Mouse (Mus musculus) ES-CJ7 (cell line): ENCODE results near the gene Atp2b4.

Source experiments
- DNase-seq: peaks from one replicate; pipeline ENCODE4 v3.0.0; 2011; ENCODE audit warnings: low read depth, low spot score

Atp2b4 gene

DNA sequence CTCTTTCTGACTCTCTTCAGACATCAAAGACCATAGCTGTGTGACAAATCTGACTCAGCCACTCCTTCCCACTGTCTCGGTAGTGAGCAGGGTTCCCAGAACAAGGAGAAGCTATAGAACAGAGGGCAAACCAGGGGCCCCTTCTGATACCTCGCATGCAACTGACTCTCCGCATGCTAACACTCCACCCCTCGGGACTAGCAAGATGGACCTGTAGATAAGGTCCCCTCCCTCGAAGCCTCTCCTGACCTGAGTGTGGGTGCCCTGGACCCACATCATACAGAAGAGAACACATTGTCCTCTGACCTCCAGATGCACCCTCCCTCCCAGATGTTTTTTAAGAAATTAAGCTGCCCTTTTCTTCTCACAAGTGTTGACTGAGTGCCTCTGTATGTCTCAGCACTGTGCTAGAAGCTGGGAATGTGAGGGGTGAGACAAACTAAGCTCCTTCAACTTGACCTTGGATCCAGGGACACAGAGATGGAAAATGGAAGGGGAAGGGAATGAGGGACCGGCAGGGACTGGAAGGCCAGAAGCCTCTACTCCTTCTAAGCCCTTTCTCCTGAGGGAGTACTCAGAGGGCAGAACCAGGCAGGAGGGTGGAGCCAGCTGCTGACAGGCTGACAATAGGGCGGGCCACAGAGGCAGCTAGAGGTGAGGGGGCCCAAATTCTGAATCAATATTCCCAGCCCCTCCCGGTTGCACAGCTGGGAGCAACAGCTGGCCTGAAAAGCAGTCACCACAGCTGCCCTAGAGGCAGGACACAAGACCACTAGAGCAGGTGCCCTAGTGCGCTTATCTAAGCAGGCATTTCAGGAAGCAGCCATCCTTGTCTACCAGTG lies 2.6 kb downstream of the Atp2b4 start:
- no peak for DNase-seq

DNA sequence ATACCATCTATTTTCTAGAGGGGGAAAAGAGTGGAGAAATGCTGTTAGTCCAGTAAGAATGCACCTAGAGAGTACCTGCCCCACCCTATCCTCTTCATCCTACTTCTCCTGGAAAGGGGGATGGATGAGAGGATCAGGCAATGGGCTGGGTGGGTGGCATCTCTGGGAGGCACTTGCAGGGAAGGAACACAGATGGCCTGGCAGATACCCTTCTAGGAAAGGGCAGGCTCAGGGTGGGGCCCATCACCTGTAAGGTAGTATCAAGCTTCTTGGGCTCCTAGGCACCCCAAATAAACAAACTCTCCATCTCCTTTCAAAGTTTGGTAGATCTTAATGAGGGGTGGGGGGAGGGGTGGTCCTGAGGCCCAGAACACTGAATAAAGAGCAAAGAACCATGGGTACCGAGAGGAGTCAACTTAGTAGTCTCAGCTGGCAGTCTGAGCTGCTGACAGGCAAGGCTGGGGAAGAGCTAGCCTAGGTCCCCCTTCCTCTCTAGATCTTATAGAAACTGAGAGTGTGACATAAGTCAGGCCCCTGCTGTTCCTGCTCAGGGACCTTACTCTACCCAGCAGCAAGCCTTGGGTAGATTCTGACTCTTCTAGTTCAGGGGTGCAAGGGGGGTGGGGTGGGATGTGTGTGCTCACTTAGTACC lies 3.4 kb downstream of the Atp2b4 start:
- DNase-seq, result no peak

DNA sequence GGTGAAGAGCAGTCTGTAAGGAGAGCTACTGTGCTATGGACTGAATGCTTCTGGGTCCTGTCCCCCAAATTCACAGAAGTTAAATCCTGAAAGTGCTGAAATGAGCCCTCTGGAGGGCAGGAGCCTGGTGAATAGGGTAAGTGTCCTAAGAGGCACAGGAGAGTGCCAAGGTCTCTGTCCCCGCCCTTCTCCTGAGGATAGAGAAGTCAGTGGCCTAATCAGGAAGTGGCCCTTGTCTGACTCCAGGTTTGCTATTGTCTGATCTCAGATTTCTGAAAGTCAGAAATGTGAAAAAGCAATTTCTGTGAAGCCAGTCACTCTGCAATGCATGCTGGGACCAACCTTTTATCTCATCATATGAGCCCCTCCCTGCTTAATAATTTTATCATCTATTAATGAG lies 7.2 kb downstream of the Atp2b4 start:
- no peak for DNase-seq

DNA sequence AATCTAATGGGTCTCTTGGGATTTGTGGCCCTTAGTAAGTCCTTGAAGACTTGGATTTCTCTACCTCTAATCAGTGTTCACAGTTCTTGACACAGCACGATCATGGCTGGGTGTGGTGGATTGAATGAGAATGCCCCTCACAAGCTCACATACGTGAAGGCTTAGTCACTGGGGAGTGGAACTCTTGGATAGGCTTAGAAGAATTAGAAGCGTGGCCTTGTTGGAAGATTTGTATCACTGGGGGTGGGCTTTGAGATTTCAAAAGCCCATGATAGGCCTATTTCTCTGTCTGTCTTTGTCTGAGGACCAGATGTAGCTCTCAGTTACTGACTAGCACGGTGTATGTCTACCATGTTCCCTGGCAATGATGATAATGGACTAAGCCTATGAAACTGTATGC lies 10.8 kb downstream of the Atp2b4 start:
- no peak for DNase-seq

DNA sequence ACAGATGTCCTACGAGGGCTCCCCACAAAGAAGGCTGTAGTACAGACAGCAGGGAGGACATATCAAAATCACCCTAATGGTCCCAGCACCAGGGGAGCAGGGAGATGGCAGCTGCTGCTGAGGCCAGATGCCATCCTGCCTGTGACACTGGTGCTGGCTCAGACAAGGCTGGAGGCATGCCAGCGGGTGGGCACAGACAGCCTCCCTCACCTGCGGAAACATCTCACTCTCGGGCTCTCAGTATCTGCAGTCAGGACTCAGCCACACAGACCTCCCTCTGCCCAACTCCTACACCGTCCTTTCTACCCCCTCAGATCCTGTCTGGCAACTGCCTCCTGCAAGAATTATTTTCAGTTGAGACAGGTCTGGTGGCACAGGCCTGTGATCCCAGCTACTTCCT lies 12.0 kb downstream of the Atp2b4 start:
- no peak for DNase-seq

DNA sequence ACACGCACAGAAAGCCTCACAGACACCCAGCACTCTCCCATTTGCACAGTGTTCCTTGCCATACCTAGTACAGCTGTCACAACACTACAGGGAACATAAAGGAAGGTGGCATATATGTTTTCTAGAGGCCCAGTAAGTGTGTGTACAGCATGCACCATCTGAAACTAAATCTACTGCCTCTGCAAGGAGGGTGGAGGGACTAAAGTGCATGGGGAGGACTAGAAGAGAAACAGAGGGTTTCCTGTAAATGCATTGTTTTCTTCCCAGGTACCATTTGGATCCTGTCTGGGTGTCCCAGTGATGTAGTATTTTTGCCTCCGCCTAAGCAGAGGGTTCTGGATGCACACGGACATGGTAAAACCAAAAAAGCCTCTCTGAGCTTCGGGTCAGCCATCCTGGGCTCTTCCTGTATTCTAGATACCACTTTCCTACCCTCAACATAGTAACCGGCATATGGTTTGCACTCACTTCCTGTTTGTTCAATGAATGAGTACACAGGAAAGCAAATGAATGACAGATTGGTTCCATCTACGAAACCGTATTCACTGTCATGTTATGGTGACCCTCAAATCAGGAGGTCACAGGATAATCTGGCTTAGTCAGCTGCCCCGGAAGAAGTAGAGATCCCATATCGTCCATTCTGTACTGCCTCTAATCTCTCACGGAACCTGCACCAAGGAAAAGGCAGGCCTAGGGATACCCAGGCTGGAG lies 13.2 kb downstream of the Atp2b4 start:
- DNase-seq, result no peak

DNA sequence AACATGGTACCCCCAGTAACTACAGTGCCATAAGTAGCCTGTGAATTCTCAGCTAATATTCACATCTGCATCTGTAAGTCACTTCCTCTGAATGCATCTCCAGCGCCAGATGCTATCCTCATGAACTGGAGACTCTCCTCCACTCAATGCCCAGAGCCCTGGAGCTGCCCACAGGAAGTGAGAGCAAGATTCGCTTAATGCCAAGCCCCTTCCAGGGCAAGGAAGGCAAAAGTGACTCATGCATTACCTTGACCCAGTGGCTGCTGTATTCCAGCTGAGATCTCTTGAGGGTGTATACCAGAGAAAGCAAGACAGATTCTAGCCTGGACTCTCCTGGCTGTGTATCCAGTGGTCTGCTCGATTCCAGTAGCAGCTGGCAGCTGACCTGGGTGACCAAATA lies 16.2 kb downstream of the Atp2b4 start:
- DNase-seq, result no peak

DNA sequence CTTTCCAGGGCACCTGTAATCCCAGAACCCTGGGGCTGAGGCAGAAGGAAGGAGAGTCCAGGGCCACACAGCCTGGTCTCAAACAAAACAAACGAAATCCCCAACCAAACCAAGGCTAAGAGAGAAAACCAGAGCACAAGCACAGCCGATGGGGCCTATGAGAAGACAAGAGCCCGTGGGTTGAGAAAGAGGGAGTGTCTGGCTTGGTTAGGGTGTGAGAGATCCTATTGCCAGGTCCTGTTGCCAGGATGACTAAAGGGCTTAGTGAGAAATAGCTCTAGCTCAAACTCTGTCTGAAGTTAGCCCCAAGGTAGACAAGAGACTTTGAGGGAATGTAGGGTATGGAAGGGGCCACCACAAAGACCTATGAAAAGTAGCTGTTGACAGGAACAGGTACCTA lies 19.3 kb downstream of the Atp2b4 start:
- no peak for DNase-seq

DNA sequence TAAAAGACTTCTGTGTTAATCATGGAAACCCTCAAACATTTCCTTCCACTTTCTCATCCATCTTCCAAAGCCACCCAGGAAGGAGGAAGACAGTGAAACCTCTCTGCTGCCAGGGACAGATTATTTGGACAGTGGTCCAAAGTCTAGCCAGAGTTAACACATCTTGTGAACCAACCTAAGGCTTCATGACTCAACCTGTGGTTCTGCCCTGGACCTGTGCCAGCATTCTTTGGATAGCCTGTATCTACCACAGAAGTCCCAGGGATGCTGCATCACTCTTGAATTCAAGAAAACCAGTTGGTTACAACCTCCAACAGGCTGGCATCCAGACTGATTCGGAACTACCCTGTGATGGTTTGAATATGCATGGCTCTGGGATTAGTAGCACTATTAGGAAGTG lies 21.8 kb downstream of the Atp2b4 start:
- no peak for DNase-seq

DNA sequence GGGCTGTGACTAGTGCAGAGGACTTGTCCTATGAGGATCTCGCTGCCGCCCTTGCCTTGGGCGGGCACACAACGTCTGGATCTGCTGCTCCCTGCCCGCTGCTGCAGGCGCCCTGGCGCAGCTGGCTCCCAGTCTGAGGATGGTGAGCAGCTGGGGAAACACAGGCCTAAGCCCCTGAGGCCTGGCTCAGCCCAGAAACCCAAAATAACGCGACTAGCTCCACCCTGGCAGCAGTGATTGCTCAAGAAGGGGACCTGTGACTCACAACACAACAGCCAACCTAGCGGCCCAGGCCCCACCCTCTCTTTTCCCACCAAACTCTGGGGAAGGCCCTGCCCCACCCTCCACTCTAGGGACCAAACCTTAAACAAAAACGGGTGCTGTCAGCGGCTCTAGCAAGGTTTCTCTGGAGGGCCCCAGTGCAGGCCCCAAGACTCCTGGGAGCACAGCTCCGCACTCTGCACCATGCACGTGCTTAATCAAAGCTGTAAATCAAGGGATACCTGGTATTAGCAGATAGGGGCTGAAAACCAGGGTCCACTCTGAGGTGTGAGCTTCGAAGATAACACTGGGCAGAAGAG lies 23.1 kb downstream of the Atp2b4 start:
- peak; percentile 31 for DNase-seq

DNA sequence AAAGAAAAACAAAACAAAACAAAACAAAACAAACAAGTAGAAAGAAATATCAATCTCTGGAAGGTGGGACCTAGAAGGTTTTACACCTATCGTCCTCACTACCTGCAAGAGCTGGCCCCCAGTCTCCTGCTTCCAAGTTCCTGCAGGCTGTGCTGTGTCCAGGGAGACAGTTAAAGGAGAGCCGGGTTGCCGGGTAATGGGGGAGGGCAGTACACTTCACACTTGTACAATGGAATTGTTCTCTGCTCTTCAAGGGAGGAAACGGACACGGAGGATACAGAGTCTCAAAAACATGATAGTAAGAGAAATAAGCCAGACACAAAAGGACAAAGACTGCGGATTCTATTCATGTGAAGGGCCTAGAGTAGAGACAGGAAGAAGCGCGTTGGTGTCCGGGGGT lies 28.3 kb downstream of the Atp2b4 start:
- no peak for DNase-seq

DNA sequence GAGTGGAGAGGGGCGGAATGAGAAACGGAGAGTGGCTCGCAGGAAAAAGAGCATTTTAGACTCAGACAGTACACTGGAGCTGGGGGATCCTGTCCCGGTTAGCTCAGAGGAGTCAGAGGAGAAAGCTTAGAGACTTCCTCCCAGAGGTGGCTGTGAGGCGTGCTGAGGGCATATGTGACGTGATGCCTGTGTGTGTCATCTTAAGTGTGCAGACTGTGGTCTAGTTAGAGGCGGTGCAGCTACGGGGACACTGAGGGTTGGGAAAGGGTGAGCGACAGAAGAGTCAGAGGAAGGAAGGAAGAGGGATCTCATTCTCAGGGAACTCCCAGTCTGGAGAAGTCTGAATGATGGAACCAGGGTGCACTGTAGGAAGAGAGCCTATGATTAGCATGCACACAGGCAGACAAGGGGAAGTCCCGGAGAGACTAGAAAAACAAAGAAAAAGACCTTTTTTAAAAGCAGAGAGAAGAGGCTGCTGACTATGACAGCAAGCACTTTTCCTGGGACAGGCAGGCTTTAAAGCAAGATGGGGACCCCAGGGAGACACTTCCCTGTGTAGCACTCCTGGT lies 28.9 kb downstream of the Atp2b4 start:
- DNase-seq, result no peak

DNA sequence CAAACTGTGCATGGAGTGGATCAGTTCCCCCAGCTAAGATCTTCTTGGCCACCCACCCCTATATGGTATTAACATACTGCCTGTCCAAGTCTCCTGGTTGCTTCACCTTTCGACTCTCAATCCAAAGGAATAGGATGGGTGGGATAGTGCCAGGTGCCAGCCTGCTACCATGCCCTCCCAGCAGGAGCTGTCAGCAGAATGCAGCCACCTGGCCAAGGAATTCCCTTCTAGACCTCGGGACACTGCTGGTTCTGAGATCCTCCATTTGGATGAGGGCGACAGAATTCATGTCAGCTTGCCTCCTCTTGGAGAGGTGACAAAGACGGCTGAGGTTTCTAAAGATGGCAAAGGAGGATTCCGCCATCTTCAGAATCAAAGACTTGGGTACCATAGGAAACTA lies 32.8 kb downstream of the Atp2b4 start:
- no peak for DNase-seq

DNA sequence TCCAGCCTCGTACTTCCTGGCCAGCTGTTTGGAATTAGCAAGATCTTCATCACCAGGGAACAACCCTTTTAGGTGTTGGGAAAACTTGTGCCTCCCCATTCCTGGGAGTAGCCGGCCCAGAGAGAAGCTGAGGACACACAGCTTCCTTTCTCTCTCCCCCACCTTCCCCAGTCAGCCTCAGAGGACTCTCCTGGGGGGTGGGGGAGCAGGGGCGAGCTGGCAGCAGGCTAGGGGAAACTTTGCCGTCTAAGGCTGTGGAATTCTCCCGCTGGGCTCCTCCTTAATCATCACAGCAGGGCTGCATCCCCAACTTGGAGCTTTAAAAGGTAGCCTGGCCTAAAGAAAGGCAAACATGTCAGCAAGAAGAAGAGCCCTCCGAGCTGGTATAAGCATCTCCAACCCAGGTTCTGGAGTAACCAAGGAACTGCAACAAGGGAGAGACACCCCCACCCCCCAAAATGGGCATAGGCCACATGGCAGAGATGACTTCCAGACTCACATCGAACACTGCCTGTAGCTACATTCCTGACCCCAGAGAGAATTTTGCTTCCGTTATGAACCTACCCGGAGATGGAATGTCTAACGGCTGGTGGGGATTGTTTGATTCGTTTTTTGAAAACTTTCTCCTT lies 33.8 kb downstream of the Atp2b4 start:
- peak; percentile 42 for DNase-seq

DNA sequence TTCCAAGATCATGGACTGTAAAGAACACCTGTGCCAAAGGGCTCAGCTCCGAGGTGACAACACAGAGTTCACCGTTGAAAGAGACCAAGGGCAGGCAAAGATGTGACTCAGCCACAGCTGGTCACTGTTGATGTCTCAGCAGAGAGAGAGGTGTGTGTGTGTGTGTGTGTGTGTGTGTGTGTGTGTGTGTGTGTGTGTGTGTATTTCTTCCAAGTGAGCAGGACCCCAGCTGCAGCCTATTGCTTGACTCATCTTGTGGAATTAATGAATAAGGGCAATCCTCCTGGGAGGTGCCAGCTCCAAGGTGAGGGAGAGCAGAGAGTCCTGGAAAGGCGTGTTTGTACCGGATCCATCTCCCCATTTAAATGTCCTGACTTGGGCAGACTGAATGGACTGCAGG lies 35.5 kb downstream of the Atp2b4 start:
- no peak for DNase-seq

DNA sequence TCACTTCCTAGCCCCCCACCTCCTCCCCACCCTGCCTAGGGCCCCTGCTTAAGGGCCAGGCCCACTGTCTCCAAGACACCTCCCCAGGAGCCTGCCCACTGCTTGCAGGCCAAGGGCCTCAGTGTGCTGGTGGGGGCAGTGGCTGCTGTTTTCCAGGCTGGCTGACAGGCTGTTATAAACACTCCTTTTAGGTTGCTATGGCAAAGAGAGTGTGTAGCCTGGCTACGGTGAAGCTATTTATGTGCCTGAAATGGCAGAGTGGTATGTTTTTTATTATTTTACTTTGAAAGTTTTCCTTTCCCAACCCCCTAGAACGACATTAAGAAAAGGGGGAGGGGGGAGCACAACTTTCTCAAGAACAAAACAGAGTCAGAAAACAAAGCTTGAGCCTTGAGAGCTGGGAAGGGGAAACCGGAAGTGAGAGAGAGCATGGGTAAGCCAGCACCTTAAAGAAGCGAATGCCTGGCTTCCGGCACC lies 37.9 kb downstream of the Atp2b4 start:
- DNase-seq, result no peak

DNA sequence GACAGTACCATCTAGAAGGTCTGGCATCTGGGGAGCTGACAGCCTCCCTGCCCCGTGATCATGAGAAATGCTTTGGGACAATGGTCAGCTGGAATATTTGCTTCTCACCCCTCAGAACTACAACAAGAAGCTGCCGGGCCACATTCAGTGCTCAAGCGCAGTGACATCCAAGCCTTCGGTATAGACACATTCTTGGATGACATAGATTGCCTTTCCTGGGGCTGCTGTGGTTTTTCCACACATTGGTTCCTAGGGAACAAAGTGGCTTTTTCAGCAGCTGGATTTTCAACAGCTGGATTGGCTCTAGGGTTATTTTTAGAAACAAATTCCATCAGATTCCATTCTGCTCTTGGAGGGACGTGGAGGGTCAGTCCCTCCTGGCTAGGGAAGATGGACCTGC lies 39.6 kb downstream of the Atp2b4 start:
- DNase-seq, result no peak

DNA sequence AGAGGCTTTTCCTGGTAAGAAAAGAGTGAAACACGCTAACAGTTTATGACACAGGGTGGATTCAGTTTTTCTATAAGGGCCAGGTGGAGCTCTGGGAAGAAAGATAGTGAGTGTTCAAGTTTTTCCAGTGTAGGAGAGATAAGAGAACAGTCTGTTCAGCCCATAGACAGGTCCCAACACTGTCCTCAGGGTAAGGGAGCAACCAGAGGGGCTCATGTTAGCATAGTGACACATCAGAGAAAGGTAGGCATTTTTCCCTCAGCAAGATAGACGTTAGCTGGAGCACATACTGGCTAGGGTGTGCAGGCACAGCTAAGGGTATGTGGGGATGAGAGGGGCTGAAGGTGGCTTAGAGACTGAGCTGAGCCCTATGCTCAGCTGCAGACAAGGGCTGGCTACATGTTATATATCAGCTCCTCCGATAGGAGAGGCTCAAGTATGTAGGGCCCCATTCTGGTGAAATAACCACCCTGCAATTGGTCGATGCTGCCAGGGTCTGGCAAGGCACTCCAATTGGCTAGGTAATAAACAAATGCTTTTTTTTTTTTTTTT lies 46.4 kb downstream of the Atp2b4 start:
- DNase-seq, result no peak

DNA sequence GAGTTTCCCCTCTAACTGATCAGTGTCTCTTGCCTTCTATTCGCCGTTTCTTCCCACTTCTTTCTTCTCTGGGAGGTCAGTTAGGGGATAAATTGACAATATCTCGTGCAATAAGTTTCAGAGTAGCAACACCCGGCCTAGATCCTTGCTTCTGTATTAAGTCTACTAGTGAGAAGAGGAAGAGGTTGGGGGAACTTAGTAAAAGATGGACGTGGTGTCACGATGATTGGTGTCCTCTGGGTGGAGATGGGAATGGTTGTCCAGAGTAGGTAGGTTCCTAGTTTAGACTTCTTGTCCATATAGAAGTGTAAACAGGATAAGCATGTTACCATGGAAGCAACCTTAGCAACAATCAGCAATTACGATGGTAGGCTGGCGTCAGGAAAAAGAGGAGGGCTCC lies 47.5 kb downstream of the Atp2b4 start:
- peak; percentile 52 for DNase-seq

DNA sequence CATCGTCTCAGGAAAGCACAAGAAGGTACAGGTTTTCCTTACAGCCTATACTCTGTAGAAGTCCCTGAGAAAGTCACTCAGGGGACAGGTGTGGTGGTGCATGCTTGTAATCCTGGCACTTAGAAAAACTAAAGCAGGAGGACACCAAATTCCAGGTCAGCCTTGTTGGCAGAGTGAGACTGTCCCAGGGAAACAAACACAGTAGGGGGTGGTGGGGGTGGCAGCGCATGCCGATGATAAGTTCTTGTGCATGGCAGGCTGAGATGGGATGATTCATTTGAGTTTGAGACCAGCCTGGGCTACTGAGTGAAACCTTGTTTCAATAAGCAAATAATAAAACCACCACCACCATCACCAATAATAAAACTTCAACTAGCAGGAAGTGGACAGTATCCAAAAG lies 49.2 kb downstream of the Atp2b4 start:
- DNase-seq, result no peak

DNA sequence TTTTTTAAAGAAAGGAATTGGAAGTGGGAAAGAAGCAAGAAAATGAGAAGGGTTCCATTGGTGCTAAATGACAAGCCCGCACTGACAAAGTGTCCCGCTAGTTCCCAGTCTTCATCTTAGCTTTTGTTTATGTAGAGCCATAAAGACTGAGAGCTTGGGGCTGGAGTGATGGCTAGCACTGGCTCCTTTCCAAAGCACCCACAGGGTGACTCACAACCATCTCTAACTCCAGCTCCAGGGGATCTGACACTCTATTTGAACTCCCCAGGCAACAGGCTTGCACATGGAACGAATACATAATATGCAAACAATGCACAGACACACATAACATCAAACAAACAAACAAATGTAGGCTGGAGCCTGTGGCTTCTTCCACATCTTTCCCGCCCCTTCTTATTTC lies 50.9 kb downstream of the Atp2b4 start:
- no peak for DNase-seq
